Mouse (Mus musculus) heart, postnatal 0 days (tissue): ENCODE measurements around the gene Pam.

ENCODE experiments used
- CTCF ChIP-seq: IDR thresholded peaks from 2 replicates; pipeline ENCODE4 v1.5.1; 2016; ENCODE audit warnings: antibody characterized with exemption, control low read depth, low read depth
- EP300 ChIP-seq: IDR thresholded peaks from 2 replicates; pipeline ENCODE4 v1.6.1; 2016; ENCODE audit warnings: antibody characterized with exemption, low read depth

- TF ChIP-seq EP300 (no peak), CTCF (no peak)
These were observed at the start of gene Pam for GRCm38 (mm10) chr1:98095246-98095990.
